Mouse (Mus musculus) heart, postnatal 10 days (tissue): Measurements from ENCODE around the gene Hoxb3. TPM values are rescaled to one million over a fixed set of nuclear protein-coding genes. Genes with fewer than 3 reads are reported as not detected.

Experiments used
- DNase-seq, 2 experiments: peaks; one replicate each; pipeline ENCODE4 v3.0.0; 2021
- intact Hi-C: fragments of 180-260 bp; cut with DNase I; formaldehyde crosslinking; loops from one replicate; pipeline ENCODE4 v1.15.1; 2025
- microRNA-seq, 2 experiments: library from miRNA; unstranded; fragments of <30 nt; microRNA quantifications; one replicate each; pipeline ENCODE4 v1.2.0; 2022
- total RNA-seq, 2 experiments: library from RNA; stranded (reverse); gene quantifications; 2 replicates each; pipeline ENCODE4 v1.2.3; 2021

The Hoxb3 gene
- total RNA-seq, 2 experiments from 2014 or later = 1.1 TPM

DNA sequence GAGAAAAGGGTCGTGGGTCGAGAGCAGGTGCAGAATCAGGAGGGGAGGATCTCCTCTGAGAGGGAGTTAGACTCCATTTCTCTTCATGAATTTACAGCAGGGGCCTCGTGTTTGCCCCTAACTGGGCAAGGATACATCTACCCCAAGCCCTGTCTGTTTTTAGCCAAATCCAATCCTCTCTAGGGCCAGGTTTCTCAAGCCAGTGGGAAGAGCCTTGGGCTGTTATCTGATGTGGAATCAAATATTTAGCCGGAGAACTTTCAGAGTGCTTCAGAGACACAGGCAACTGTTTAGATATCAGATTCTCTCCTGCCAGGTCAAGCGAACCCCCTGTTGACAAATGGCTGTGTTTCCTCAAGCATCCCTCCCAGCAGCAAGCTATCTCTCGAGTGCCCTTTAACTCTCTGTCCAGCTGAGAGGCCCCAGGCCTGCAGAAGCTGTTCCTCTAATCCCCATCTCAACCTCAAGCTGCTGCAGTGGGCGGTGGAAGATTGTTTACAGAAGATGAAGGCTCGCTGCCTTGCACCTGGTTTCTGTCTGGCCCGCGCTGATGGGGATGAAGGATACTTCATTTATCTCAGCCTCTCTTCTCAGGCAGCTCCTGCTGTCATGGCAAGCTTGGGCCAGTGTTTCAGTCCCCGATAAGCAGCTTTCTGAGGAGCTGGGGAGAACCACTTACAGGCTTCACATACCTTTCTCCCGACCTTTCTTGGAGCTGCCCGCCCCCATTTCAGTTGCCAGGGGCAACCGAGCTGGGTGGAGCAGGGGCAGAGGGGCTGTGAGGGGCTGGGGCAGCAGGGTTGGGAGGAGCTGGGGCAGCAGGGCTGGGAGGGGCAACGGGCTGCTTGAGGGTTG lies 73.9 kb downstream of the Hoxb3 start:
- intact Hi-C loops = no loop called here
- DNase-seq = no peak

Small RNA genes within 50 kb of the gene (microRNA-seq; reads per million reads assigned to microRNA genes)
- 1,905 to 2,262 reads per million in 2 experiments for gene Mir10a

Other genes starting within 250 kb of the Hoxb3 start
- 1,000 to 10,000 TPM; 2,962 to 2,967 TPM for gene Atp5g1, start 247.7 kb upstream of the Hoxb3 start, total RNA-seq
- not detected for gene Calcoco2, start 211.4 kb upstream of the Hoxb3 start, total RNA-seq
- not detected for gene Ttll6, start 189.5 kb upstream of the Hoxb3 start, total RNA-seq
- gene Hoxb13, start 129.0 kb upstream of the Hoxb3 start, total RNA-seq = not detected
- gene Hoxb9, start 51.9 kb upstream of the Hoxb3 start, total RNA-seq = not detected
- gene Hoxb8, start 41.4 kb upstream of the Hoxb3 start, total RNA-seq = not detected
- gene Hoxb7, start 36.7 kb upstream of the Hoxb3 start, total RNA-seq = not detected
- not detected for gene Hoxb6, start 30.9 kb upstream of the Hoxb3 start, total RNA-seq
- gene Hoxb5, start 20.0 kb upstream of the Hoxb3 start, total RNA-seq = under 1 TPM; 0.45 to 0.62 TPM
- gene Hoxb4, start 5.1 kb upstream of the Hoxb3 start, total RNA-seq = 1 to 10 TPM; 1.1 TPM
- 1 to 10 TPM; 1.6 to 1.7 TPM for gene Hoxb2, start 27.2 kb downstream of the Hoxb3 start, total RNA-seq
- gene Hoxb1, start 42.4 kb downstream of the Hoxb3 start, total RNA-seq = not detected
- gene Skap1, start 141.3 kb downstream of the Hoxb3 start, total RNA-seq = under 1 TPM; 0.47 to 0.91 TPM